Mouse (Mus musculus) midbrain, embryonic 10.5 days (tissue): Measurements from ENCODE around the gene Timm10. TPM values are rescaled to one million over a fixed set of nuclear protein-coding genes. Genes with fewer than 3 reads are reported as not detected.
A peak's percentile ranks its signal among the peaks of the same experiment; 100 is the strongest.

ENCODE experiments used
- DNase-seq: peaks from one replicate; pipeline ENCODE4 v3.0.0-alpha.2; 2017; ENCODE audit warnings: low spot score
- H3K27ac ChIP-seq: fragments of 300-500 bp; sonication (generic); replicated peaks from 2 replicates; pipeline ENCODE4 v1.5.1; 2016; ENCODE audit warnings: mild to moderate bottlenecking
- H3K27me3 ChIP-seq: fragments of 300-500 bp; sonication (generic); 2 replicates; pipeline ENCODE4 v1.6.1; 2016; ENCODE audit warnings: low read depth, mild to moderate bottlenecking; ENCODE audit not compliant: poor library complexity, severe bottlenecking
- H3K36me3 ChIP-seq: fragments of 300-500 bp; sonication (generic); 2 replicates; pipeline ENCODE4 v1.6.1; 2016; ENCODE audit warnings: mild to moderate bottlenecking, moderate library complexity
- H3K4me1 ChIP-seq: fragments of 300-500 bp; sonication (generic); 2 replicates; pipeline ENCODE4 v1.6.1; 2016
- H3K4me3 ChIP-seq: fragments of 300-500 bp; sonication (generic); 2 replicates; pipeline ENCODE4 v1.5.1; 2016; ENCODE audit warnings: mild to moderate bottlenecking, moderate library complexity
- H3K9me3 ChIP-seq: fragments of 300-500 bp; sonication (generic); replicated peaks from 2 replicates; pipeline ENCODE4 v1.6.1; 2016; ENCODE audit warnings: mild to moderate bottlenecking
- WGBS: fragments of 180-500 bp; shearing (Covaris S2); methylation state at CpG from one replicate; pipeline ENCODE4 v1.1.7; 2016; 5-methylcytosine and 5-hydroxymethylcytosine counted together
- polyA plus RNA-seq: library from polyadenylated mRNA; unstranded; fragments of >200 nt; fragmentation: Nextera tagmentation; extraction: Ambion mirVana; gene quantifications from 2 replicates; pipeline ENCODE4 v1.2.1, GENCODE M21; 2016

Gene Timm10
- polyA plus RNA-seq, 1 experiment from 2014 or later = 64.0 TPM

GRCm38 (mm10) chr2:84827283-84827920 is 605 bp downstream of the Timm10 start:
- Histone ChIP-seq H3K27me3 (no peaks in the 10 kb centered on the region), H3K36me3 (peaks cover 25% of the 10 kb centered on the region), H3K4me3 (peak overlapping the region; percentile 72), H3K27ac (peak overlapping the region; percentile 82), H3K4me1 (peaks cover 15% of the 10 kb centered on the region), H3K9me3 (no peaks in the 10 kb centered on the region)
- DNase-seq = no peak
- 1% methylated on average over 29 of the region's 29 CpGs for WGBS

GRCm38 (mm10) chr2:84831666-84832391 is 5.0 kb downstream of the Timm10 start:
- Histone ChIP-seq H3K27ac (no peak overlapping the region), H3K4me1 (peaks cover 12% of the 10 kb centered on the region), H3K4me3 (no peak overlapping the region), H3K27me3 (0 out of 2 replicates have a peak, but pooled peaks cover 11% of the 10 kb centered on the region), H3K9me3 (no peaks in the 10 kb centered on the region), H3K36me3 (peaks cover 25% of the 10 kb centered on the region)
- peak; percentile 78 for DNase-seq
- WGBS = 42% methylated on average over 10 of the region's 10 CpGs

GRCm38 (mm10) chr2:84837107-84837506 is 10.3 kb downstream of the Timm10 start:
- no peak for DNase-seq
- H3K4me3 ChIP-seq = no peak overlapping the region
- H3K4me1 ChIP-seq = peaks cover 38% of the 10 kb centered on the region
- H3K27ac ChIP-seq = no peak overlapping the region
- WGBS = 68% methylated on average over 8 of the region's 8 CpGs
- peaks cover 38% of the 10 kb centered on the region for H3K27me3 ChIP-seq
- no peaks in the 10 kb centered on the region for H3K9me3 ChIP-seq
- H3K36me3 ChIP-seq = no peaks in the 10 kb centered on the region

- no peak for DNase-seq
- no peaks in the 10 kb centered on the region for H3K36me3 ChIP-seq
Observed at GRCm38 (mm10) chr2:84837817-84838592, 11.2 kb downstream of the Timm10 start.

GRCm38 (mm10) chr2:84838593-84838949 is 11.8 kb downstream of the Timm10 start, which contains the start of gene Slc43a1:
Slc43a1 (plus strand) TSS chr2:84838850.
- peaks cover 38% of the 10 kb centered on the region for H3K27me3 ChIP-seq
- peak within 1 kb of the TSS; percentile 93 for H3K27ac ChIP-seq
- DNase-seq = no peak
- peaks cover 40% of the 10 kb centered on the region for H3K4me1 ChIP-seq
- peaks cover under 1% of the 10 kb centered on the region; the same call in 1 of the 2 replicates for H3K36me3 ChIP-seq
- H3K4me3 ChIP-seq = peak within 1 kb of the TSS; percentile 80
- no peaks in the 10 kb centered on the region for H3K9me3 ChIP-seq
- WGBS = 21% methylated on average over 10 of the region's 10 CpGs

More at GRCm38 (mm10) chr2:84837817-84838592, 11.2 kb downstream of the Timm10 start:
- no peaks in the 10 kb centered on the region for H3K9me3 ChIP-seq
- no peak overlapping the region for H3K27ac ChIP-seq
- H3K27me3 ChIP-seq = peaks cover 38% of the 10 kb centered on the region
- peak overlapping the region; percentile 80; the same call in 1 of the 2 replicates for H3K4me3 ChIP-seq
- H3K4me1 ChIP-seq = peaks cover 40% of the 10 kb centered on the region
- 41% methylated on average over 9 of the region's 9 CpGs for WGBS

GRCm38 (mm10) chr2:84838993-84839980 is 12.5 kb downstream of the Timm10 start:
- H3K27ac ChIP-seq = peak overlapping the region; percentile 93
- under 1% methylated on average over 47 of the region's 47 CpGs for WGBS
- peaks cover 40% of the 10 kb centered on the region for H3K4me1 ChIP-seq

GRCm38 (mm10) chr2:84840016-84840747 is 13.4 kb downstream of the Timm10 start:
- under 1% methylated on average over 54 of the region's 54 CpGs for WGBS
- DNase-seq = peak; percentile 86

More at GRCm38 (mm10) chr2:84838993-84839980, 12.5 kb downstream of the Timm10 start:
- H3K27me3 ChIP-seq = peaks cover 38% of the 10 kb centered on the region
- H3K36me3 ChIP-seq = peaks cover 8% of the 10 kb centered on the region; the same call in 1 of the 2 replicates
- H3K4me3 ChIP-seq = peak overlapping the region; percentile 80
- H3K9me3 ChIP-seq = no peaks in the 10 kb centered on the region
- DNase-seq = peak; percentile 46

GRCm38 (mm10) chr2:84840748-84841563 is 14.2 kb downstream of the Timm10 start:
- H3K36me3 ChIP-seq = peaks cover 23% of the 10 kb centered on the region
- peaks cover 34% of the 10 kb centered on the region for H3K27me3 ChIP-seq
- no peak for DNase-seq
- H3K4me1 ChIP-seq = peaks cover 40% of the 10 kb centered on the region
- peak overlapping the region; percentile 80 for H3K4me3 ChIP-seq
- no peaks in the 10 kb centered on the region for H3K9me3 ChIP-seq
- H3K27ac ChIP-seq = peak overlapping the region; percentile 93
- WGBS = 10% methylated on average over 17 of the region's 17 CpGs

More at GRCm38 (mm10) chr2:84840016-84840747, 13.4 kb downstream of the Timm10 start:
- H3K4me3 ChIP-seq = peak overlapping the region; percentile 80
- H3K36me3 ChIP-seq = peaks cover 16% of the 10 kb centered on the region
- peaks cover 38% of the 10 kb centered on the region for H3K27me3 ChIP-seq
- no peaks in the 10 kb centered on the region for H3K9me3 ChIP-seq
- peaks cover 40% of the 10 kb centered on the region for H3K4me1 ChIP-seq
- H3K27ac ChIP-seq = peak overlapping the region; percentile 93

GRCm38 (mm10) chr2:84841905-84842304 is 15.1 kb downstream of the Timm10 start:
- H3K36me3 ChIP-seq = peaks cover 32% of the 10 kb centered on the region
- H3K4me1 ChIP-seq = peaks cover 40% of the 10 kb centered on the region
- peak overlapping the region; percentile 80 for H3K4me3 ChIP-seq
- no peaks in the 10 kb centered on the region for H3K9me3 ChIP-seq
- H3K27me3 ChIP-seq = peaks cover 26% of the 10 kb centered on the region
- H3K27ac ChIP-seq = no peak overlapping the region
- DNase-seq = no peak

GRCm38 (mm10) chr2:84843654-84844053 is 16.9 kb downstream of the Timm10 start:
- Histone ChIP-seq H3K4me1 (peaks cover 35% of the 10 kb centered on the region), H3K4me3 (no peak overlapping the region), H3K36me3 (peaks cover 47% of the 10 kb centered on the region), H3K9me3 (no peaks in the 10 kb centered on the region), H3K27ac (no peak overlapping the region), H3K27me3 (peaks cover 9% of the 10 kb centered on the region)
- no peak for DNase-seq
- WGBS = 86% methylated on average over 6 of the region's 6 CpGs
